Mouse (Mus musculus): ENCODE measurements at regions not wholly inside any gene's neighbourhood (a gene's known extent, or its start where the extent isn't known, plus 50 kb on each side); places are given as distances from the start of the nearest gene placed in this dataset.
A peak's percentile ranks its signal among the peaks of the same experiment; 100 is the strongest.

DNA sequence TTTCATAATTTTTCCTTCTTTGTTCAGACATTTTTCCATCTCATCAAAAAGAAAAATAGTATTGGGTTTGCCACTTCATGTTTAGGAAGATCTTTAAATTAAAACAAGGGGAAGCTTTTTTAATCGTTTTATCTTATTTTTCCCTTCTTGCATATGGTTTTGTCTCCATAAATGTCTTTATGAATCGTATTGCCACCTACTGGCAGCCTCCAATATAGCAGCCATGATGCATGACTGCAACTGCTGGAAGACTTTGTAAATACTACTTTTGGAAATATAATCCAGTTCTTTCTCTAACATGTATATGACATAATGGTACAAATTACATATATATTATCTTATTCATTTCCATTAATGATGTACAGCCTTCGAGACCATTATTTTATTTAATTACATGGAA is 812.2 kb upstream of the Alcam start:
- TF ChIP-seq CTCF (IDR thresholded peaks at IDR 0.05): peak; percentile 81
- TF ChIP-seq EP300 (IDR thresholded peaks at IDR 0.05): no peak

Data from lung, postnatal 0 days (tissue).